Mouse (Mus musculus) layer of hippocampus, adult 18-20 months (tissue): Measurements from ENCODE around the gene Taok1. TPM values are rescaled to one million over a fixed set of nuclear protein-coding genes. Genes with fewer than 3 reads are reported as not detected.
"Not testable (repeated sequence)": the region's sequence is repeated elsewhere in the genome, so short reads cannot be mapped to it uniquely, and the experiment has no call there.

Experiments
- DNase-seq, 2 experiments: peaks; one replicate each; pipeline ENCODE4 v3.0.0; 2022; ENCODE audit warnings: low spot score in 2 of 2
- total RNA-seq, 2 experiments: library from RNA; stranded (reverse); gene quantifications; 2 replicates each; pipeline ENCODE4 v1.2.3; 2021

Taok1 gene
- total RNA-seq, 2 experiments from 2014 or later = 109 to 110 TPM

- no peak for DNase-seq
These were observed 16.8 kb downstream of the Taok1 start for GRCm38 (mm10) chr11:77590801-77591200.

- no peak for DNase-seq
These were observed 22.4 kb downstream of the Taok1 start for GRCm38 (mm10) chr11:77585201-77585600.

- peak in 1 of 2 experiments; percentile 32 for DNase-seq
These were observed 62.4 kb downstream of the Taok1 start for GRCm38 (mm10) chr11:77545261-77545660.

- no peak for DNase-seq
These were observed 75.3 kb downstream of the Taok1 start for GRCm38 (mm10) chr11:77532202-77532846.

- DNase-seq = no peak
These were observed 76.8 kb downstream of the Taok1 start for GRCm38 (mm10) chr11:77530862-77531261.

GRCm38 (mm10) chr11:77529644-77530043, 78.0 kb downstream of the Taok1 start:
- no peak for DNase-seq

GRCm38 (mm10) chr11:77528420-77528819, 79.2 kb downstream of the Taok1 start:
- not testable (repeated sequence) for DNase-seq

GRCm38 (mm10) chr11:77525804-77526486, 81.7 kb downstream of the Taok1 start:
- no peak for DNase-seq

GRCm38 (mm10) chr11:77520601-77521529, 86.8 kb downstream of the Taok1 start:
- no peak for DNase-seq

- no peak for DNase-seq
These were observed 88.6 kb downstream of the Taok1 start, which contains the start of gene Gm10392 for GRCm38 (mm10) chr11:77519043-77519442. TSS of gene Gm10392 (minus strand) at chr11:77519198.

- DNase-seq = no peak
These were observed 89.4 kb downstream of the Taok1 start for GRCm38 (mm10) chr11:77518051-77518798.

- no peak for DNase-seq
These were observed 90.8 kb downstream of the Taok1 start for GRCm38 (mm10) chr11:77516553-77517425.

- DNase-seq = no peak
These were observed 91.7 kb downstream of the Taok1 start, which contains the start of gene Trp53i13 for GRCm38 (mm10) chr11:77515637-77516552. TSS of gene Trp53i13 (minus strand) at chr11:77515980.

GRCm38 (mm10) chr11:77514832-77515636, 92.6 kb downstream of the Taok1 start, which contains the start of gene Abhd15:
TSS of gene Abhd15 (plus strand) at chr11:77515121.
- no peak for DNase-seq

- DNase-seq = no peak
These were observed 93.3 kb downstream of the Taok1 start for GRCm38 (mm10) chr11:77514281-77514831.

- no peak for DNase-seq
These were observed 93.8 kb downstream of the Taok1 start for GRCm38 (mm10) chr11:77513811-77514170.
